Mouse (Mus musculus) embryonic facial prominence, embryonic 15.5 days (tissue): ENCODE measurements around the gene Mvb12a. TPM values are rescaled to one million over a fixed set of nuclear protein-coding genes. Genes with fewer than 3 reads are reported as not detected.

Source experiments
- ATAC-seq: fragments of 200-750 bp; cut with Nextera tagmentation; 2 replicates; pipeline ENCODE4 v1.8.0; 2017; ENCODE audit warnings: low read depth, moderate TSS enrichment; ENCODE audit not compliant: insufficient number of reproducible peaks, low FRiP score, low TSS enrichment
- H3K27ac ChIP-seq: fragments of 300-500 bp; sonication (generic); replicated peaks from 2 replicates; pipeline ENCODE4 v1.5.1; 2015; ENCODE audit warnings: mild to moderate bottlenecking, inconsistent platforms
- H3K27me3 ChIP-seq: fragments of 300-500 bp; sonication (generic); 2 replicates; pipeline ENCODE4 v1.6.1; 2015; ENCODE audit warnings: inconsistent platforms
- H3K36me3 ChIP-seq: fragments of 300-500 bp; sonication (generic); 2 replicates; pipeline ENCODE4 v1.6.1; 2015; ENCODE audit warnings: mild to moderate bottlenecking, inconsistent platforms
- H3K4me1 ChIP-seq: fragments of 300-500 bp; sonication (generic); 2 replicates; pipeline ENCODE4 v1.6.1; 2015; ENCODE audit warnings: inconsistent platforms
- H3K4me2 ChIP-seq: fragments of 300-500 bp; sonication (generic); replicated peaks from 2 replicates; pipeline ENCODE4 v1.6.1; 2015; ENCODE audit warnings: mild to moderate bottlenecking, inconsistent platforms
- H3K4me3 ChIP-seq: fragments of 300-500 bp; sonication (generic); replicated peaks from 2 replicates; pipeline ENCODE4 v1.5.1; 2015; ENCODE audit warnings: mild to moderate bottlenecking, inconsistent platforms
- H3K9ac ChIP-seq: fragments of 300-500 bp; sonication (generic); 2 replicates; pipeline ENCODE4 v1.6.1; 2015; ENCODE audit warnings: inconsistent platforms
- H3K9me3 ChIP-seq: fragments of 300-500 bp; sonication (generic); replicated peaks from 2 replicates; pipeline ENCODE4 v1.6.1; 2016; ENCODE audit warnings: inconsistent platforms
- WGBS: fragments of 180-500 bp; shearing (Covaris S2); methylation state at CpG from one replicate; pipeline ENCODE4 v1.1.7; 2015; 5-methylcytosine and 5-hydroxymethylcytosine counted together
- polyA plus RNA-seq: library from polyadenylated mRNA; unstranded; fragments of >200 nt; fragmentation: Nextera tagmentation; extraction: Ambion mirVana; gene quantifications from 2 replicates; pipeline ENCODE4 v1.2.1, GENCODE M21; 2015

Gene Mvb12a
- polyA plus RNA-seq, 1 experiment from 2014 or later: 92.9 TPM

DNA sequence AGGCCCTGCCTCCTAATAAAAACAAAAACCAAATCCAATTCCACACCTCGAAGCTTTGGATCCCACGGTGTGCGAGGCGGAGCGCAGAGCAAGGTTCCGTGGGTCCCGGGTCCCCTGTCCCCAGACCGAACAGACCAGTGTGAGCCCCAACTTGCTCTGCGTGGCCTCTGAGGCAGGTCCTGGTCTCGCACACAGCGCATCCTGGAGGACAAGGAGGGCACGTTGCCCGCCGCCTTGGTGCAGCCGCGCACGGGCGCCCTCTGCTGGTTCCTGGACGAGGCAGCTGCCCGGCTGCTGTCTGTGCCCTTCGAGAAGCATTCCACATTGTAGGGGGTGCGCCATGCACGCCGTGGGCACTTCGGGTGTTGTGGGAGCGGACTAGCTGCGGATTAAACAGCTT, 53.1 kb downstream of the Mvb12a start:
- Histone ChIP-seq H3K9ac (no peak overlapping the region), H3K4me3 (peak overlapping the region; percentile 7; the same call in 1 of the 2 replicates)

DNA sequence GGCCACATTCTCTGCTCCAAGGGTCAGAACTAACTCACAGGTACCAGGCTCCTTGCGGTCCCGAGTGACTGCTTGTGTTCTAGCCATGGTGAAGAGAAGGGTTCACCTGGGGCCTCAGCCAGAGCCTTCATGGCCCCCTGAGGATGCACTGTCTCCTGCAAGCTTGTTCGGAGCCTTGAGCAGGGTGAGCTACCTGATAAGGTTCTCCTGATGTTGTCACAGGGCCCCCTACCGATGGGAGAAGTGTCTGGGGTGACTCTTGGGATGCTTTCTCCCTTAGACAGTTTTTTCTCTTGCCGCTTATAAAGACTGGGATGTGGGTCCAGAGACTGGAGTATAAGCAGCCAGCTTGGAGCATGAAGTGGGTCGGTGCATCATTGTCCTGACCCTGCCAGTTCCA, 53.7 kb downstream of the Mvb12a start:
- Histone ChIP-seq H3K9me3 (no peaks in the 10 kb centered on the region), H3K4me1 (peaks cover 31% of the 10 kb centered on the region), H3K4me2 (no peak overlapping the region), H3K4me3 (no peak overlapping the region), H3K9ac (no peak overlapping the region), H3K27ac (no peak overlapping the region), H3K36me3 (0 out of 2 replicates have a peak, but pooled peaks cover 5% of the 10 kb centered on the region), H3K27me3 (peaks cover 8% of the 10 kb centered on the region)
- 58% methylated on average over 6 of the region's 6 CpGs for WGBS
- no peak for ATAC-seq

More for the DNA sequence above, 53.1 kb downstream of the Mvb12a start:
- H3K27ac ChIP-seq: no peak overlapping the region
- ATAC-seq: no peak; the same call in 1 of the 2 replicates
- no peaks in the 10 kb centered on the region for H3K9me3 ChIP-seq
- H3K27me3 ChIP-seq: peaks cover 5% of the 10 kb centered on the region
- 8% methylated on average over 27 of the region's 27 CpGs for WGBS
- H3K4me1 ChIP-seq: peaks cover 37% of the 10 kb centered on the region
- 0 out of 2 replicates have a peak overlapping the region, but pooled peaks have one; percentile 22 for H3K4me2 ChIP-seq
- 0 out of 2 replicates have a peak, but pooled peaks cover 5% of the 10 kb centered on the region for H3K36me3 ChIP-seq

DNA sequence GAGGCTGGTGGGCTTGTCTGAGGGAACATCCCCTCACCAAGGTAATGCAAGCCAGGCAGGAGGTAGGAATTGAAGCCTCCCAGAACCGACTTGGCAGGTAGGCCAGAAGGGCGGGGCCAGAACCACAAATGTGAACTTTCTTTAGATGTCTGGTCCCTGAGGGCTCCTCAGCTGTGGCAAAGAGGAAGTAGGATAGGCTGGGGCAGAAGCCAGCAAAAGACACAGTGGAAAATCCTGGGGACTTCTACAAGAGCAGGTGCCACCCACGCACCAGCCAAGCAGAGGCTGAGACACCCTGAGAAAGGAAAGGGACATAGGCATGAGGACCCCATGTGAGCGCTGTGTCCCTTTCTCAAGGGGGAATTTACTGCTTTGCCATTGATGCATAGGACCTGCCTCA, 54.1 kb downstream of the Mvb12a start:
- no peak overlapping the region for H3K9ac ChIP-seq
- ATAC-seq: no peak

DNA sequence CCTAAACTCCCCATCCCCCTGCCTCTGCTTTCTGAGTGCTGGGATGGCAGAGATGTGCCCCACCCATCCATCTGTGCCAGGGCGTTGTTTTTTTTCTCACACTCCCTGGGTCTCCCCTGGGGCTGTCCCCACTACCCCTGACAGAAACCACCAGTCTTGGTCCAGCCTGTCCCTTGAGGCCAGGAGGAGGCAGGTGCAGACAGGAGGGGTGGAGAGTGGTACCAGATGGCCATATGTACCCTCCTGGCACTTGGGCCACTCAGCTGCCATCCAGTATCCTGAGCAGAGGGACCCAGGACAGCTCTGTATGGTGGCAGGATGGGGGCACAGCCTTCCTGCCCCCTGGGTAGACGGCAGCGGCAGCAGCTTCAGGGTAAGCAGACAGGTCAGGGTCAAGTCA, 54.7 kb downstream of the Mvb12a start, which contains the start of gene Fam129c:
TSS of gene Fam129c (plus strand) at position 198 of the 400 bp plus-strand sequence.
- Histone ChIP-seq H3K27ac (0 out of 2 replicates have a peak within 1 kb of the TSS, but pooled peaks have one; percentile 17), H3K4me3 (no peak within 1 kb of the TSS), H3K36me3 (0 out of 2 replicates have a peak, but pooled peaks cover 5% of the 10 kb centered on the region), H3K9ac (no peak within 1 kb of the TSS), H3K4me2 (no peak within 1 kb of the TSS), H3K4me1 (peaks cover 36% of the 10 kb centered on the region), H3K9me3 (no peaks in the 10 kb centered on the region), H3K27me3 (peaks cover 18% of the 10 kb centered on the region)
- 78% methylated on average over 3 of the region's 3 CpGs for WGBS
- ATAC-seq: no peak

More for the DNA sequence above, 54.1 kb downstream of the Mvb12a start:
- Histone ChIP-seq H3K27me3 (peaks cover 12% of the 10 kb centered on the region), H3K4me1 (peaks cover 30% of the 10 kb centered on the region), H3K4me2 (no peak overlapping the region), H3K9me3 (no peaks in the 10 kb centered on the region), H3K27ac (0 out of 2 replicates have a peak overlapping the region, but pooled peaks have one; percentile 17), H3K4me3 (no peak overlapping the region), H3K36me3 (0 out of 2 replicates have a peak, but pooled peaks cover 5% of the 10 kb centered on the region)
- 62% methylated on average over 4 of the region's 4 CpGs for WGBS

Other genes with a start within 250 kb of the Mvb12a start
- gene Use1, start 176.1 kb upstream of the Mvb12a start, polyA plus RNA-seq: 100 and 121 TPM in 2 replicates
- 7.1 and 8.5 TPM in 2 replicates for gene Ocel1, start 171.6 kb upstream of the Mvb12a start, polyA plus RNA-seq
- 59.0 and 61.2 TPM in 2 replicates for gene Nr2f6, start 161.0 kb upstream of the Mvb12a start, polyA plus RNA-seq
- 11.6 and 12.7 TPM in 2 replicates for gene Ushbp1, start 147.1 kb upstream of the Mvb12a start, polyA plus RNA-seq
- 96.7 and 106 TPM in 2 replicates for gene Babam1, start 146.1 kb upstream of the Mvb12a start, polyA plus RNA-seq
- gene Ankle1, start 136.9 kb upstream of the Mvb12a start, polyA plus RNA-seq: 33.1 and 33.7 TPM in 2 replicates
- 73.2 and 77.0 TPM in 2 replicates for gene Abhd8, start 79.3 kb upstream of the Mvb12a start, polyA plus RNA-seq
- gene Mrpl34, start 78.0 kb upstream of the Mvb12a start, polyA plus RNA-seq: 115 and 122 TPM in 2 replicates
- gene Dda1, start 73.7 kb upstream of the Mvb12a start, polyA plus RNA-seq: 105 and 112 TPM in 2 replicates
- 3.0 and 3.7 TPM in 2 replicates for gene Ano8, start 57.0 kb upstream of the Mvb12a start, polyA plus RNA-seq
- 15.9 and 17.3 TPM in 2 replicates for gene Gtpbp3, start 54.8 kb upstream of the Mvb12a start, polyA plus RNA-seq
- gene Plvap, start 31.2 kb upstream of the Mvb12a start, polyA plus RNA-seq: 61.4 and 62.8 TPM in 2 replicates
- 2.4 and 3.0 TPM in 2 replicates for gene Ccdc194, start 17.2 kb upstream of the Mvb12a start, polyA plus RNA-seq
- gene Bst2, start 5.5 kb upstream of the Mvb12a start, polyA plus RNA-seq: 34.8 and 35.5 TPM in 2 replicates
- 1.2 and 1.7 TPM in 2 replicates for gene Tmem221, start 15.9 kb downstream of the Mvb12a start, polyA plus RNA-seq
- 0.13 and 0.18 TPM in 2 replicates for gene Nxnl1, start 23.7 kb downstream of the Mvb12a start, polyA plus RNA-seq
- 51.1 and 55.7 TPM in 2 replicates for gene Slc27a1, start 26.0 kb downstream of the Mvb12a start, polyA plus RNA-seq
- 220 and 229 TPM in 2 replicates for gene Pgls, start 49.3 kb downstream of the Mvb12a start, polyA plus RNA-seq
- gene Fam129c, start 54.7 kb downstream of the Mvb12a start, polyA plus RNA-seq: 3.1 and 4.7 TPM in 2 replicates
- 94.6 and 98.9 TPM in 2 replicates for gene Colgalt1, start 68.1 kb downstream of the Mvb12a start, polyA plus RNA-seq
- 1.2 and 2.0 TPM in 2 replicates for gene Unc13a, start 128.8 kb downstream of the Mvb12a start, polyA plus RNA-seq
- gene Jak3, start 133.4 kb downstream of the Mvb12a start, polyA plus RNA-seq: 5.3 and 6.3 TPM in 2 replicates
- gene Insl3, start 146.3 kb downstream of the Mvb12a start, polyA plus RNA-seq: 1.1 TPM in 2 replicates
- 1.1 and 1.4 TPM in 2 replicates for gene B3gnt3, start 158.9 kb downstream of the Mvb12a start, polyA plus RNA-seq
- 8.1 and 9.8 TPM in 2 replicates for gene Fcho1, start 182.8 kb downstream of the Mvb12a start, polyA plus RNA-seq